Mouse (Mus musculus): Measurements from ENCODE around the gene Arih1.

GRCm38 (mm10) chr9:59533889-59534288, 47.5 kb upstream of the Arih1 start:
- no peak for TF ChIP-seq CTCF (IDR thresholded peaks at IDR 0.05; ENCODE audit: control insufficient read depth, insufficient read depth, insufficient replicate concordance, low read depth, low read length)
- TF ChIP-seq POLR2A (IDR thresholded peaks at IDR 0.05; ENCODE audit: control insufficient read depth, low read depth, low read length) = no peak
